Mouse (Mus musculus): ENCODE results near the gene Lrrc56. TPM values are rescaled to one million over a fixed set of nuclear protein-coding genes. Genes with fewer than 3 reads are reported as not detected.
"Not testable (repeated sequence)": the region's sequence is repeated elsewhere in the genome, so short reads cannot be mapped to it uniquely, and the experiment has no call there.

Gene Lrrc56
- polyA plus RNA-seq, 1 experiment from 2014 or later: 9.5 TPM

DNA sequence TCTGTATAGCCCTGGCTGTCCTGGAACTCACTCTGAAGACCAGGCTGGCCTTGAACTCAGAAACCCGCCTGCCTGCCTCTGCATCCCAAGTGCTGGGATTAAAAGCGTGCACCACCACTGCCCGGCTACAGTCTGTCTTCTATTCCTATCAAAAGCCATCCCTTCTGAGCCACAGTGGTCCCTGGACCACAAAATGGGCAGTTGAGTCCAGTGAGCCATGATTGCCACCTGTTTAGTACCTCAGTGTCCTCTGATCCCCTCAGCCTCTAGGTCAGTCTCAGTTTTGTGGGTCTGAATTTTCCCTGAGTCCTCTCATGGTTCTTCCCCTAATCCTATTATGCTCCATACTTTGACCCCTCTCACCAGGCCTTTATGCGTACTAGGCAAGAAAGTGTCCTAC is 33.8 kb downstream of the Lrrc56 start:
- Histone ChIP-seq H3K4me3 (ENCODE audit: low read depth, low read length) (no peak overlapping the region), H3K9me3 (replicated peaks; ENCODE audit: control insufficient read depth, low read length) (no peaks in the 10 kb centered on the region), H3K4me1 (ENCODE audit: control insufficient read depth, low read depth, low read length) (peaks cover 26% of the 10 kb centered on the region), H3K27ac (ENCODE audit: low read length) (peak overlapping the region; percentile 35), H3K36me3 (ENCODE audit: control insufficient read depth, insufficient read depth) (peaks cover 17% of the 10 kb centered on the region), H3K4me2 (ENCODE audit: low read depth, low read length) (no peak overlapping the region; the same call in 1 of the 2 replicates), H3K27me3 (ENCODE audit: control insufficient read depth, insufficient read depth, low read depth, low read length) (no peaks in the 10 kb centered on the region), H3K9ac (ENCODE audit: low read depth, low read length) (peak overlapping the region; percentile 32; the same call in 1 of the 2 replicates)
- ATAC-seq (ENCODE audit: low read depth): no peak
- 74% methylated on average over 4 of the region's 4 CpGs for WGBS (ENCODE audit: insufficient replicate concordance)

- peaks cover 24% of the 10 kb centered on the region for H3K4me1 ChIP-seq (ENCODE audit: control insufficient read depth, low read depth, low read length)
- H3K4me3 ChIP-seq (ENCODE audit: low read depth, low read length): peak within 1 kb of the TSS; percentile 84
- no peaks in the 10 kb centered on the region for H3K9me3 ChIP-seq (replicated peaks; ENCODE audit: control insufficient read depth, low read length)
- ATAC-seq (ENCODE audit: low read depth): peak; percentile 93
- peaks cover 24% of the 10 kb centered on the region for H3K36me3 ChIP-seq (ENCODE audit: control insufficient read depth, insufficient read depth)
- under 1% methylated on average over 75 of the region's 76 CpGs for WGBS (ENCODE audit: insufficient replicate concordance)
- H3K27me3 ChIP-seq (ENCODE audit: control insufficient read depth, insufficient read depth, low read depth, low read length): no peaks in the 10 kb centered on the region
- peak within 1 kb of the TSS; percentile 85 for H3K4me2 ChIP-seq (ENCODE audit: low read depth, low read length)
- peak within 1 kb of the TSS; percentile 93 for H3K9ac ChIP-seq (ENCODE audit: low read depth, low read length)
- peak within 1 kb of the TSS; percentile 91 for H3K27ac ChIP-seq (ENCODE audit: low read length)
Measured at GRCm38 (mm10) chr7:141228279-141229067, 34.5 kb downstream of the Lrrc56 start, which contains the start of gene Phrf1. Phrf1 (plus strand) TSS chr7:141228784.

DNA sequence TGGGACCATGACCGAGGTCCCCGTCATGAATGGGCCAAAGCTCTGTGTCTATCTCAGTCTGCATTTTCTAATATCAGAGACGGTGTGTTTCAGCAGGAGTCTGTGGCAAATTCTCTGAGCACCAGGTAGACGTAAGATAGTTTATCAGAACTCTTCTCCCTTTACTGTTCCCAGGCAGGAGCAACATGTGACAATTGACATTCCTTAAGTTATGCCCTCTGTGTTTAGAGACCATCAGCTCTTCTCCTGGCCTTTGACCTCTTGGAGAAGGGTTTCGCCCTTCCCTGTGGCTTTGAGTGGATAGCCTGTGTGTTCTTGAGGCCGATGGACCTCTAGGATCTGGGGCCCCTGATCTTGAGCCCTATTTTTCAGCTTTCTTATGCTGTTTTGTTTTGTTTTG is 35.7 kb downstream of the Lrrc56 start:
- 30% methylated on average over 6 of the region's 6 CpGs for WGBS (ENCODE audit: insufficient replicate concordance)
- no peak for ATAC-seq (ENCODE audit: low read depth)
- peaks cover 24% of the 10 kb centered on the region for H3K4me1 ChIP-seq (ENCODE audit: control insufficient read depth, low read depth, low read length)
- peaks cover 36% of the 10 kb centered on the region for H3K36me3 ChIP-seq (ENCODE audit: control insufficient read depth, insufficient read depth)
- H3K27me3 ChIP-seq (ENCODE audit: control insufficient read depth, insufficient read depth, low read depth, low read length): no peaks in the 10 kb centered on the region
- peak overlapping the region; percentile 93 for H3K9ac ChIP-seq (ENCODE audit: low read depth, low read length)
- H3K4me3 ChIP-seq (ENCODE audit: low read depth, low read length): peak overlapping the region; percentile 84
- no peaks in the 10 kb centered on the region for H3K9me3 ChIP-seq (replicated peaks; ENCODE audit: control insufficient read depth, low read length)
- H3K4me2 ChIP-seq (ENCODE audit: low read depth, low read length): peak overlapping the region; percentile 85
- 0 out of 2 replicates have a peak overlapping the region, but pooled peaks have one; percentile 91 for H3K27ac ChIP-seq (ENCODE audit: low read length)

DNA sequence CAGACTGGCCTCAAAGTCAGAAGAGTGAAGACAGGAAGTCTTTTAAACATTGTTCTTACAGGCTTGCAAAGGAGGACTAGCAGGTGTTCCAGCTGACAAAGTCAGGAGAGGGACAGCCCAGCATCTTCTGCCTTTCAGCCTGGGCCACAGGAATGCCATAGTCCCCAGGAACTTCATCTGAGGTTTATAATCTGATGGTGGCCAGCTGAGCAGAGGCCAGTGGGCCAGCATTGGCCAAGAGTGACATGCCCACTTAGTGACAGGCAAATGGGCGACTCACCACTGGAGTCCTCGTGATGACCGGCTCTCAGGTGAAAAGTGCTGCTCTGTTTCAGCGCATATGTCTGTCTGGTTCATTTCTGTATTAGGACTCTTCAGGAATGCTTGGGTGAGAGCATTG is 36.6 kb downstream of the Lrrc56 start:
- no peak for ATAC-seq (ENCODE audit: low read depth)
- Histone ChIP-seq H3K36me3 (ENCODE audit: control insufficient read depth, insufficient read depth) (peaks cover 43% of the 10 kb centered on the region), H3K9ac (ENCODE audit: low read depth, low read length) (peak overlapping the region; percentile 13; the same call in 1 of the 2 replicates), H3K4me1 (ENCODE audit: control insufficient read depth, low read depth, low read length) (peaks cover 24% of the 10 kb centered on the region), H3K9me3 (replicated peaks; ENCODE audit: control insufficient read depth, low read length) (no peaks in the 10 kb centered on the region), H3K27me3 (ENCODE audit: control insufficient read depth, insufficient read depth, low read depth, low read length) (no peaks in the 10 kb centered on the region), H3K27ac (ENCODE audit: low read length) (no peak overlapping the region), H3K4me3 (ENCODE audit: low read depth, low read length) (0 out of 2 replicates have a peak overlapping the region, but pooled peaks have one; percentile 2), H3K4me2 (ENCODE audit: low read depth, low read length) (peak overlapping the region; percentile 85)
- 82% methylated on average over 4 of the region's 4 CpGs for WGBS (ENCODE audit: insufficient replicate concordance)

- Histone ChIP-seq H3K36me3 (ENCODE audit: control insufficient read depth, insufficient read depth) (peaks cover 47% of the 10 kb centered on the region), H3K9ac (ENCODE audit: low read depth, low read length) (no peak overlapping the region), H3K9me3 (replicated peaks; ENCODE audit: control insufficient read depth, low read length) (no peaks in the 10 kb centered on the region), H3K4me1 (ENCODE audit: control insufficient read depth, low read depth, low read length) (peaks cover 24% of the 10 kb centered on the region), H3K4me3 (ENCODE audit: low read depth, low read length) (no peak overlapping the region), H3K4me2 (ENCODE audit: low read depth, low read length) (no peak overlapping the region), H3K27me3 (ENCODE audit: control insufficient read depth, insufficient read depth, low read depth, low read length) (no peaks in the 10 kb centered on the region), H3K27ac (ENCODE audit: low read length) (no peak overlapping the region)
- 87% methylated on average over 3 of the region's 3 CpGs for WGBS (ENCODE audit: insufficient replicate concordance)
- no peak for ATAC-seq (ENCODE audit: low read depth)
Measured at GRCm38 (mm10) chr7:141231111-141231510, 37.2 kb downstream of the Lrrc56 start.

DNA sequence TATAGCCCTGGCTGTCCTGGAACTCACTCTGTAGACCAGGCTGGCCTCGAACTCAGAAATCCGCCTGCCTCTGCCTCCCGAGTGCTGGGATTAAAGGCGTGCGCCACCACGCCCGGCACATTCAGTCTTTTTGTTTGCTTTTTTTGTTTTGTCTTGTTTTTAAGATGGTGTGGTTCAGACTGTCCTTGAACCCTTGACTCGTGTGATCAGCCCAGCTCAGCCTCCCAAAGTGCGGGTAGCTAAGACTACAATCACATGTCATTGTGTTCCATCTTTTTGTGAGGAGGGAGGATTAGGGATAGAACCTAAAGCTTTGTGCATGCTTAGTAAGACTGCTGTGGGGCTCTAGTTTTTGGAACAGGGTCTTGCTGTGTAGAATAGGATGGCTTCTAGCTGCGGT is 37.6 kb downstream of the Lrrc56 start:
- peaks cover 24% of the 10 kb centered on the region for H3K4me1 ChIP-seq (ENCODE audit: control insufficient read depth, low read depth, low read length)
- no peaks in the 10 kb centered on the region for H3K27me3 ChIP-seq (ENCODE audit: control insufficient read depth, insufficient read depth, low read depth, low read length)
- WGBS (ENCODE audit: insufficient replicate concordance): 81% methylated on average over 9 of the region's 10 CpGs
- no peak overlapping the region for H3K27ac ChIP-seq (ENCODE audit: low read length)
- no peaks in the 10 kb centered on the region for H3K9me3 ChIP-seq (replicated peaks; ENCODE audit: control insufficient read depth, low read length)
- H3K9ac ChIP-seq (ENCODE audit: low read depth, low read length): no peak overlapping the region
- no peak for ATAC-seq (ENCODE audit: low read depth)
- no peak overlapping the region for H3K4me2 ChIP-seq (ENCODE audit: low read depth, low read length)
- no peak overlapping the region for H3K4me3 ChIP-seq (ENCODE audit: low read depth, low read length)
- H3K36me3 ChIP-seq (ENCODE audit: control insufficient read depth, insufficient read depth): peaks cover 47% of the 10 kb centered on the region

GRCm38 (mm10) chr7:141250486-141250885 is 56.5 kb downstream of the Lrrc56 start:
- not testable (repeated sequence) for H3K9me3 ChIP-seq (replicated peaks; ENCODE audit: control insufficient read depth, low read length); ATAC-seq (ENCODE audit: low read depth); H3K4me2 ChIP-seq (ENCODE audit: low read depth, low read length); H3K9ac ChIP-seq (ENCODE audit: low read depth, low read length); H3K27me3 ChIP-seq (ENCODE audit: control insufficient read depth, insufficient read depth, low read depth, low read length); H3K4me1 ChIP-seq (ENCODE audit: control insufficient read depth, low read depth, low read length); H3K27ac ChIP-seq (ENCODE audit: low read length); H3K4me3 ChIP-seq (ENCODE audit: low read depth, low read length)
- H3K36me3 ChIP-seq (ENCODE audit: control insufficient read depth, insufficient read depth): peaks cover 38% of the 10 kb centered on the region
- WGBS (ENCODE audit: insufficient replicate concordance): 77% methylated on average over 4 of the region's 4 CpGs

- H3K36me3 ChIP-seq (ENCODE audit: control insufficient read depth, insufficient read depth): peaks cover 66% of the 10 kb centered on the region
- ATAC-seq (ENCODE audit: low read depth): no peak
- no peak overlapping the region for H3K4me3 ChIP-seq (ENCODE audit: low read depth, low read length)
- no peaks in the 10 kb centered on the region for H3K27me3 ChIP-seq (ENCODE audit: control insufficient read depth, insufficient read depth, low read depth, low read length)
- no peak overlapping the region for H3K4me2 ChIP-seq (ENCODE audit: low read depth, low read length)
- no peaks in the 10 kb centered on the region; the same call in 1 of the 2 replicates for H3K4me1 ChIP-seq (ENCODE audit: control insufficient read depth, low read depth, low read length)
- no peak overlapping the region for H3K27ac ChIP-seq (ENCODE audit: low read length)
- 76% methylated on average over 10 of the region's 10 CpGs for WGBS (ENCODE audit: insufficient replicate concordance)
- no peak overlapping the region for H3K9ac ChIP-seq (ENCODE audit: low read depth, low read length)
- H3K9me3 ChIP-seq (replicated peaks; ENCODE audit: control insufficient read depth, low read length): no peaks in the 10 kb centered on the region
Measured at GRCm38 (mm10) chr7:141256159-141256558, 62.2 kb downstream of the Lrrc56 start.
